Mouse (Mus musculus): Measurements from ENCODE around the gene Uqcr10. TPM values are rescaled to one million over a fixed set of nuclear protein-coding genes. Genes with fewer than 3 reads are reported as not detected.

Uqcr10 gene
- polyA plus RNA-seq, 1 experiment from 2014 or later = 763 TPM

DNA sequence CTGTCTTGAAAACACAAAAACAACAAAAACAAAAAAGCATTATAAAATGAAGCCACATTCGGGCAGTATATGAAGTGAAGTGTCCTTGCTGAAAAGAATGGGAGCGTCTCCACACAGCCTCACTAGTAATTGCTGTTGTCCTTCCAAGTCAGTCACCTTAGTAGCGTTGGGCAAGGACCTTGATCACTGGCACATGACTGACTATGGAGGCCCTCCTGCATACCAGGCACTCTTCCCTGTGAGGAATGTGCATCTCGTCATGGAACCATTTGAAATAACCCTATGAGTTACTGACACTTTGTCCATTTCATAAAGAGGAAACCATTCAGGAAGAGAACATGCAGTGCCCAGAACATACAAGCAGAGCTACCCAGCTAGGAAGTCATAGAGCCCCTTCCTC, 32.4 kb downstream of the Uqcr10 start:
- WGBS = 85% methylated on average over 4 of the region's 4 CpGs
- Histone ChIP-seq H3K27me3 (no peaks in the 10 kb centered on the region), H3K4me1 (no peaks in the 10 kb centered on the region), H3K9ac (no peak overlapping the region), H3K9me3 (no peaks in the 10 kb centered on the region), H3K27ac (no peak overlapping the region), H3K4me3 (no peak overlapping the region), H3K36me3 (peaks cover 16% of the 10 kb centered on the region; the same call in 1 of the 2 replicates), H3K4me2 (no peak overlapping the region)
- no peak for ATAC-seq (ENCODE audit: borderline replicate concordance, extremely low read depth, low FRiP score, low TSS enrichment)

DNA sequence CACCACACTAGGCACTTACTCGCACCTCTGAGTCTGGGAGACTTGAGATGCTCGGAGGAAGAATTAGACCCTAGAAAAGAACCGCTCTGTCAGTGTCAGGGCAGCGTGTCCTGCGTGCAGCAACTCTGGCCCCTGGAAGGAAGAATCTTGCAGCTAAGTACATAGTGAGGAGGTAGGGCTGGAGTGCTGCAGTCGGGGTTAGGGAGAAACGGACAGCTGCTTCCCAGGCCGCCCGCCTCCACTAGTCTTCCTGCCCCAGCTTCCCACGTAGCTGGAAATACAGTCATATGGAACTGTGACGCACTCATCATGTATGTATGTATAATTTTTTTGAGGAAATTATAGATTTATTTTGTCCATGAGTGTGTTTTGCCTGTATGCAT, 41.7 kb downstream of the Uqcr10 start:
- Histone ChIP-seq H3K36me3 (peaks cover 27% of the 10 kb centered on the region), H3K4me2 (no peak overlapping the region), H3K4me3 (no peak overlapping the region), H3K4me1 (no peaks in the 10 kb centered on the region), H3K27ac (peak overlapping the region; percentile 43; the same call in 1 of the 2 replicates), H3K27me3 (no peaks in the 10 kb centered on the region), H3K9ac (no peak overlapping the region), H3K9me3 (no peaks in the 10 kb centered on the region)
- no peak for ATAC-seq (ENCODE audit: borderline replicate concordance, extremely low read depth, low FRiP score, low TSS enrichment)
- WGBS = 84% methylated on average over 11 of the region's 11 CpGs

DNA sequence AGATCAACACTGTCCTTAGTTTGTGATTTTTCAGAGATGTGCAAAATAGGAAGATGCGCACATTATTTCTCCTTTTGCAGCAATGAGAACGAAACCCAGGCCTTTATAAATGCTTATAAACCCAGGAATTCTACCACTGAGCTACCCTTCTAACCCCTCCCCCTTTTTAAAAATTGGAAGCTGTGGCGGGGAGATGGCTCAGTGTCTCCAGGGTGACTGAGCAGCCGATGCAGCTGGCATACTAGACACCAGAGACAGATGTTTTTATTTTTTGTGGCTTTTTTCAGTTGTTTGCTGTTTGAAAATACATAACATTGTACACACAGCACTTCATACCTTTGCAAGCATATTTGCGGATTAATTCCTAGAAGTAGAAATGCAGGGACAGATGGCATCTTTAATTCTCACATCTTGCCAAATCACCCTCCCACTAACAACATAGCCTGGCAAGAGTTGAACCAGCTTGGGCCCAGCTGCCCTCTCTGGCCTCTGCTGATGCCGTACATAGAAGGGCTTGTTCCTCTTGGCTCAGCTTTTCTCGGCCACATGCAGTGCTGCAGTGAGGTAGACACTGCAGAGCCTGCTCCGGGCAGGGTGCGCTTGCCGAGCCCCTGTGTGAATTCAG, 42.2 kb downstream of the Uqcr10 start:
- Histone ChIP-seq H3K27me3 (no peaks in the 10 kb centered on the region), H3K9ac (no peak overlapping the region), H3K4me1 (no peaks in the 10 kb centered on the region), H3K27ac (peak overlapping the region; percentile 43; the same call in 1 of the 2 replicates), H3K36me3 (peaks cover 28% of the 10 kb centered on the region), H3K4me2 (no peak overlapping the region), H3K4me3 (no peak overlapping the region), H3K9me3 (no peaks in the 10 kb centered on the region)
- WGBS = 76% methylated on average over 10 of the region's 10 CpGs
- peak; percentile 57; the same call in 1 of the 2 replicates for ATAC-seq (ENCODE audit: borderline replicate concordance, extremely low read depth, low FRiP score, low TSS enrichment)

DNA sequence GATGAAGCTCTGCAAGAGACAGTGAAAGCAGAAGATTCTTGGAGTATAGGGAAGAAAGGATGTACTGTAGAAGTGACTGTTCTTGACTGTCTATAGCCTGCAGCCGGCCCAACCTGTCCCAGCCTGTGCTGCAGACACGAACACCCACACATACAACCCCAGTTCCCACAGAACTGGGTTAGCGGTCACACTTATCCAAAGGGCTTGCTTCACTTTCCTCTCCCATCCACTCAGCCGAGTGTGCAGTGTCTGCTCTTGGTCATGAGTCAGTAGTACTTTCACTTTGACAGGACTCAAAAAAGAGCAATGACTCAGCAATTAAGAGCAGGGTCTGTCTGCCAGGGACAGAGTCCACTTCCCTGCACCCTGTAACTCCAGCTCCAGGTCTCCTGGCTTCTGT, 42.8 kb downstream of the Uqcr10 start:
- no peak for ATAC-seq (ENCODE audit: borderline replicate concordance, extremely low read depth, low FRiP score, low TSS enrichment)
- H3K4me2 ChIP-seq = no peak overlapping the region
- H3K9ac ChIP-seq = no peak overlapping the region
- 84% methylated on average over 4 of the region's 4 CpGs for WGBS
- H3K9me3 ChIP-seq = no peaks in the 10 kb centered on the region
- peaks cover 29% of the 10 kb centered on the region for H3K36me3 ChIP-seq
- no peaks in the 10 kb centered on the region for H3K4me1 ChIP-seq
- H3K27ac ChIP-seq = no peak overlapping the region
- no peak overlapping the region for H3K4me3 ChIP-seq
- H3K27me3 ChIP-seq = no peaks in the 10 kb centered on the region

DNA sequence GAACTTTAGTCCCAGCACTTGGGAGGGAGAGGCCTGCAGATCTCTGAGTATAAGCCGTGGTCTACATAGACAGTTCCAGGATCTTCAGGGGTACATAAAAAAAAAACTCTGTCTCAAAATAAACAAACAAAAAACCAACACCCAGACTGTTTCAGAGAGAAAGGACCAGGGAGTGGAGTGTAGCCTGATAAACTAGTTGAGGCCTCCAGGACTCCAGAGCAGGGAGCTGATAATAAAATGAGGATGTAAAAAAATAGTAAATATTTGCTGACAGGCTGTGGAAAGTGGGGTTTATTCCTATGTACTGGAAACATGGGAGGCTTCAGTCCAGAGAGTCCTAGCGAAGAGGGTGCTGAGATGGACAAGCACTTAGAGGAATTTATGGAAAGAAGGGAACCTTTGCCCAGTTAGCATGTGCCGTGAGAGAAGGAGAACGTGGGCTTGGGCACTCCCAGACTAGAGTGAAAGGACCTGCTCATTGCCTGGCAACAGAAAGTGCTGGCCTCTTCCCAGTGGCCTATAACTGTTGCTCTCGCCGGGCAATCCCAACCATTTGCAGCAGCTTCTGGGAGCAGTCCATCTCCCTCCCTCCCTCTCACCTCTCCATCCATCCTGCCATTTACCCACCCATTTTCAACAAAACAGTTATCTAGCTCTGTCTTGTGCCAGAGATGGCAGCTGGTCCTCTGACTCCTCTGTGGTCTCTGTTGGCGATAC, 43.7 kb downstream of the Uqcr10 start:
- peaks cover 29% of the 10 kb centered on the region for H3K36me3 ChIP-seq
- no peak for ATAC-seq (ENCODE audit: borderline replicate concordance, extremely low read depth, low FRiP score, low TSS enrichment)
- no peak overlapping the region for H3K4me3 ChIP-seq
- no peaks in the 10 kb centered on the region for H3K9me3 ChIP-seq
- no peaks in the 10 kb centered on the region for H3K4me1 ChIP-seq
- no peak overlapping the region for H3K9ac ChIP-seq
- no peak overlapping the region for H3K27ac ChIP-seq
- H3K4me2 ChIP-seq = no peak overlapping the region
- no peaks in the 10 kb centered on the region for H3K27me3 ChIP-seq
- 76% methylated on average over 7 of the region's 7 CpGs for WGBS

DNA sequence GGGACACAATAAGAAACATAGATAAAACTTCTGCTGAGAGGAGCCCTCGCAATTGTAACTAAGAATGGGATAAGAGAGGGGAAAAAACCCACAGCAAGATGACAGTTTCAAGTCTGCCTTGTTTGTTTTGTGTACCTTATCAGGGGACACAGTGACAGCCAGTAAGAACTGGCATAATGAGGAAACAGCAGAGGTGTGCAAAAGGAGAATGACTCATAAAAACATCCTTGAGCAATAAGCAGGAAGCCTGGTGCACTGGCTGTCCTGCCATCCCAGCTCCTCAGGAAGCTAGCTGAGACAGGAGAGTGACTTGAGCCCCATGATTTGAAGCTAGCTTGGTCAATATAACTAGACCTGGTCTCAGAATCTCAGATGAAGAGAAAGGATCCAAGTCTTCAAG, 44.3 kb downstream of the Uqcr10 start:
- no peak overlapping the region for H3K4me2 ChIP-seq
- no peak overlapping the region for H3K9ac ChIP-seq
- H3K9me3 ChIP-seq = no peaks in the 10 kb centered on the region
- H3K4me1 ChIP-seq = no peaks in the 10 kb centered on the region
- no peak for ATAC-seq (ENCODE audit: borderline replicate concordance, extremely low read depth, low FRiP score, low TSS enrichment)
- 83% methylated on average over 1 of the region's 1 CpGs for WGBS
- peaks cover 29% of the 10 kb centered on the region for H3K36me3 ChIP-seq
- H3K4me3 ChIP-seq = no peak overlapping the region
- H3K27me3 ChIP-seq = no peaks in the 10 kb centered on the region
- no peak overlapping the region for H3K27ac ChIP-seq

Other genes starting within 250 kb of the Uqcr10 start
- 24.3 and 25.4 TPM in 2 replicates for gene Mtmr3, start 109.5 kb downstream of the Uqcr10 start, polyA plus RNA-seq (2015; fragmentation: Nextera tagmentation; extraction: Ambion mirVana)
- gene Gm11032, start 84.3 kb downstream of the Uqcr10 start, polyA plus RNA-seq (2015; fragmentation: Nextera tagmentation; extraction: Ambion mirVana) = not detected in 2 replicates
- gene Ascc2, start 66.6 kb downstream of the Uqcr10 start, polyA plus RNA-seq (2015; fragmentation: Nextera tagmentation; extraction: Ambion mirVana) = 32.6 and 35.1 TPM in 2 replicates
- gene Zmat5, start 336 bp upstream of the Uqcr10 start, polyA plus RNA-seq (2015; fragmentation: Nextera tagmentation; extraction: Ambion mirVana) = 70.8 and 81.4 TPM in 2 replicates
- gene Cabp7, start 42.4 kb upstream of the Uqcr10 start, polyA plus RNA-seq (2015; fragmentation: Nextera tagmentation; extraction: Ambion mirVana) = 0.09 TPM in 1 of 2 replicates, not detected in the other
- gene Nf2, start 145.2 kb upstream of the Uqcr10 start, polyA plus RNA-seq (2015; fragmentation: Nextera tagmentation; extraction: Ambion mirVana) = 44.3 and 46.3 TPM in 2 replicates
- 36.9 and 37.8 TPM in 2 replicates for gene Nipsnap1, start 169.6 kb upstream of the Uqcr10 start, polyA plus RNA-seq (2015; fragmentation: Nextera tagmentation; extraction: Ambion mirVana)
- 32.8 and 34.3 TPM in 2 replicates for gene Thoc5, start 191.0 kb upstream of the Uqcr10 start, polyA plus RNA-seq (2015; fragmentation: Nextera tagmentation; extraction: Ambion mirVana)
- gene Nefh, start 243.7 kb upstream of the Uqcr10 start, polyA plus RNA-seq (2015; fragmentation: Nextera tagmentation; extraction: Ambion mirVana) = 0.26 TPM in 2 replicates

Data from lung, embryonic 15.5 days (tissue).